In the genomic region with DNA sequence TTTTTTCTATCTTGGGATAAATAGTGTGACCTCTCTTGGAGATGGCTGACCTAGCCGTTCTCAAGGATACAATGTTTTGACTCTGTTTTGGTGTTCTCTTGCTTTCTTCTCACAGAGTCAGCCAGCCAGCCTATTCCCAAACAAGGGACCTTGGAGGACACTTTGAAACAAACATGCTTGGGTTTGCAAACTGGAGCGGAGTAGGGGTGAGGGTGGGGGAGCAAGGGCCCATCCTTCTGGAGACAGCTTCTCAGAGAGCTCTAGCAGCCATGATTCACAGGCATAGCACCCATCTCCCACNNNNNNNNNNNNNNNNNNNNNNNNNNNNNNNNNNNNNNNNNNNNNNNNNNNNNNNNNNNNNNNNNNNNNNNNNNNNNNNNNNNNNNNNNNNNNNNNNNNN, we compare ENCODE assay signal across 24 mouse cellular contexts.
"Had no signal": no experiment of that assay in that cellular context is flagged by ENCODE, and none has a peak within 500 bp of the region (broad histone marks: within the 10 kb centered on the region; RNA-seq: fewer than 3 reads in every experiment).

No protein-coding gene starts in this region.

- H3K27me3 ChIP-seq: heart, embryonic 12.5 days; hindbrain, embryonic 12.5 days; intestine, embryonic 15.5 days; limb, embryonic 12.5 days had no signal

- ATAC-seq: forebrain, embryonic 16.5 days; hindbrain, embryonic 16.5 days; inflammation-experienced regulatory T-cells, adult 6 months; intestine, embryonic 15.5 days; intestine, postnatal 0 days had no signal

- H3K36me3 ChIP-seq: heart, embryonic 12.5 days; hindbrain, embryonic 10.5 days; hindbrain, embryonic 12.5 days; intestine, embryonic 15.5 days; limb, embryonic 10.5 days; limb, embryonic 12.5 days had no signal

- H3K4me1 ChIP-seq: heart, embryonic 12.5 days; intestine, embryonic 15.5 days had no signal

- DNase-seq: gastrocnemius, adult 2 months; gastrocnemius, postnatal 10 days; gastrocnemius, postnatal 25 days; heart, adult 2 months; heart, postnatal 10 days; heart, postnatal 4 days; kidney, adult 18-20 months; kidney, adult 8-10 months; kidney, postnatal 10 days; kidney, postnatal 25 days; kidney, postnatal 4 days had no signal

- H3K9ac ChIP-seq: heart, embryonic 12.5 days; hindbrain, embryonic 12.5 days; hindbrain, embryonic 14.5 days; intestine, embryonic 15.5 days; limb, embryonic 12.5 days had no signal

- H3K4me3 ChIP-seq: gastrocnemius, adult 2 months; heart, adult 2 months; heart, embryonic 12.5 days; hindbrain, embryonic 10.5 days; hindbrain, embryonic 12.5 days; intestine, embryonic 15.5 days; layer of hippocampus, adult 2 months; left cerebral cortex, adult 2 months; limb, embryonic 10.5 days; limb, embryonic 12.5 days had no signal

- H3K9me3 ChIP-seq: heart, embryonic 12.5 days; hindbrain, embryonic 10.5 days; hindbrain, embryonic 12.5 days; intestine, embryonic 15.5 days; limb, embryonic 10.5 days; limb, embryonic 12.5 days had no signal

- H3K27ac ChIP-seq: gastrocnemius, adult 2 months; heart, adult 2 months; hindbrain, embryonic 10.5 days; hindbrain, embryonic 12.5 days; hindbrain, embryonic 14.5 days; intestine, embryonic 15.5 days; layer of hippocampus, adult 2 months; left cerebral cortex, adult 2 months; limb, embryonic 10.5 days; limb, embryonic 12.5 days had no signal

- H3K4me2 ChIP-seq: heart, embryonic 12.5 days; hindbrain, embryonic 12.5 days; hindbrain, embryonic 14.5 days; intestine, embryonic 15.5 days; limb, embryonic 12.5 days had no signal
